8 mouse cellular contexts compared by ENCODE assay signal in genomic region chr1:86415612-86416184, GRCm38 (mm10). TPM values are rescaled to one million over a fixed set of nuclear protein-coding genes. Genes with fewer than 3 reads are reported as not detected.
DNase-seq lines count a peak whose midpoint lies in the region; ATAC-seq and TF ChIP-seq lines count a peak whose summit lies in the region.

No protein-coding gene starts in this region.

- no peaks in the 10 kb centered on the region for H3K9me3 ChIP-seq in hindbrain, postnatal 0 days (ENCODE audit: low read length)
- no peaks in the 10 kb centered on the region for H3K9me3 ChIP-seq in hindbrain, embryonic 10.5 days
- no peaks in the 10 kb centered on the region for H3K9me3 ChIP-seq in CH12.LX (replicated peaks; ENCODE audit: low read length)
- no peaks in the 10 kb centered on the region for H3K9me3 ChIP-seq in liver, postnatal 0 days (ENCODE audit: low read length)

- in situ Hi-C loops in CH12.LX (cut with MboI; ENCODE audit: low pct_ligation_motif_present, low pct_unique_long_range_greater_than_20kb, low sequenced_read_pairs) = no loop called here

- no peak for TF ChIP-seq EP300 in CH12.LX (IDR thresholded peaks at IDR 0.05; ENCODE audit: low read length)
- no peak for TF ChIP-seq EP300 in liver, postnatal 0 days (IDR thresholded peaks at IDR 0.05; ENCODE audit: low read depth)

- TF ChIP-seq POLR2A in CH12.LX (IDR thresholded peaks at IDR 0.05; ENCODE audit: low read depth, low read length) = no peak
- no peak for TF ChIP-seq POLR2A in brain, embryonic 14.5 days (IDR thresholded peaks at IDR 0.05; ENCODE audit: borderline replicate concordance, extremely low read depth, insufficient read depth, insufficient read length, poor library complexity, severe bottlenecking)
- TF ChIP-seq POLR2A in thymus, adult 2 months (IDR thresholded peaks at IDR 0.05; ENCODE audit: control insufficient read depth, extremely low read depth, insufficient read depth, low read length, poor library complexity) = no peak

- H3K9ac ChIP-seq in hindbrain, postnatal 0 days (replicated peaks; ENCODE audit: low read length) = no peak overlapping the region
- H3K9ac ChIP-seq in CH12.LX (ENCODE audit: insufficient read depth, low read depth) = no peak overlapping the region
- H3K9ac ChIP-seq in liver, postnatal 0 days (replicated peaks) = no peak overlapping the region

- dilution Hi-C loops in CH12.LX (cut with MboI; ENCODE audit: extremely low pct_ligation_motif_present, extremely low pct_unique_long_range_greater_than_20kb, low sequenced_read_pairs) = no loop called here

- no peak for TF ChIP-seq RAD21 in CH12.LX (IDR thresholded peaks at IDR 0.05; ENCODE audit: low read depth, low read length)

- H3K4me3 ChIP-seq in hindbrain, postnatal 0 days (ENCODE audit: low read length) = no peak overlapping the region
- no peak overlapping the region for H3K4me3 ChIP-seq in hindbrain, embryonic 10.5 days
- H3K4me3 ChIP-seq in CH12.LX (replicated peaks in 1 of 3; ENCODE audit: low read depth in 2 of 3, low read length in 2 of 3, poor library complexity in 1 of 3) = no peak overlapping the region
- H3K4me3 ChIP-seq in liver, postnatal 0 days (ENCODE audit: low read depth, low read length) = no peak overlapping the region
- no peak overlapping the region for H3K4me3 ChIP-seq in thymus, adult 2 months (ENCODE audit: control insufficient read depth, insufficient read depth, low read length)

- ATAC-seq in hindbrain, postnatal 0 days = no peak
- ATAC-seq in liver, postnatal 0 days = no peak

- H3K27ac ChIP-seq in hindbrain, postnatal 0 days = no peak overlapping the region
- H3K27ac ChIP-seq in hindbrain, embryonic 10.5 days = no peak overlapping the region
- H3K27ac ChIP-seq in CH12.LX (ENCODE audit: insufficient read depth, low read depth) = no peak overlapping the region
- no peak overlapping the region for H3K27ac ChIP-seq in liver, postnatal 0 days (ENCODE audit: low read depth)
- no peak overlapping the region for H3K27ac ChIP-seq in thymus, adult 2 months (ENCODE audit: control insufficient read depth, insufficient read depth, low read length)

- DNase-seq in hindbrain, postnatal 0 days (ENCODE audit: low spot score) = no peak
- no peak for DNase-seq in hindbrain, embryonic 10.5 days (ENCODE audit: low spot score)
- DNase-seq in CH12.LX (ENCODE audit: extremely low read depth) = peak; percentile 39
- DNase-seq in brain, embryonic 14.5 days (ENCODE audit: low read depth) = no peak
- DNase-seq in liver, postnatal 0 days = peak; percentile 59
- DNase-seq in thymus, adult 2 months = peak; percentile 63
- DNase-seq in left cerebral cortex, adult 8-10 months (ENCODE audit: low spot score in 2 of 2) = no peak
- no peak for DNase-seq in layer of hippocampus, adult 9-11 months

- no peaks in the 10 kb centered on the region for H3K27me3 ChIP-seq in hindbrain, postnatal 0 days (ENCODE audit: insufficient read depth, low read length)
- no peaks in the 10 kb centered on the region for H3K27me3 ChIP-seq in hindbrain, embryonic 10.5 days (ENCODE audit: insufficient read depth, poor library complexity, severe bottlenecking)
- no peaks in the 10 kb centered on the region for H3K27me3 ChIP-seq in CH12.LX (replicated peaks)
- no peaks in the 10 kb centered on the region for H3K27me3 ChIP-seq in liver, postnatal 0 days (ENCODE audit: insufficient read depth, low read length)
- H3K27me3 ChIP-seq in thymus, adult 2 months (ENCODE audit: control insufficient read depth, insufficient read depth, low read length) = no peaks in the 10 kb centered on the region

- H3K36me3 ChIP-seq in hindbrain, postnatal 0 days (ENCODE audit: insufficient read depth, low read length) = no peaks in the 10 kb centered on the region
- no peaks in the 10 kb centered on the region for H3K36me3 ChIP-seq in hindbrain, embryonic 10.5 days
- no peaks in the 10 kb centered on the region for H3K36me3 ChIP-seq in CH12.LX (replicated peaks in 1 of 2; ENCODE audit: control insufficient read depth in 1 of 2, insufficient read depth in 1 of 2, low read length in 1 of 2)
- H3K36me3 ChIP-seq in liver, postnatal 0 days (replicated peaks; ENCODE audit: insufficient read depth, low read length) = no peaks in the 10 kb centered on the region
- no peaks in the 10 kb centered on the region for H3K36me3 ChIP-seq in thymus, adult 2 months (ENCODE audit: control insufficient read depth, insufficient read depth, low read length)

- 64% methylated on average over 7 of the region's 7 CpGs for WGBS in hindbrain, postnatal 0 days
- 71% methylated on average over 7 of the region's 7 CpGs for WGBS in hindbrain, embryonic 10.5 days
- WGBS in liver, postnatal 0 days (ENCODE audit: insufficient replicate concordance) = 50% methylated on average over 7 of the region's 7 CpGs
- WGBS in thymus, adult 2 months = 36% methylated on average over 7 of the region's 7 CpGs

- no peaks in the 10 kb centered on the region for H3K79me2 ChIP-seq in CH12.LX (replicated peaks; ENCODE audit: control insufficient read depth, extremely low read depth, insufficient read depth, poor library complexity, severe bottlenecking)

- TF ChIP-seq CTCF in hindbrain, postnatal 0 days (IDR thresholded peaks at IDR 0.05; ENCODE audit: low read depth) = peak; percentile 33; the same call in 1 of the 2 replicates
- TF ChIP-seq CTCF in CH12.LX (conservative IDR thresholded peaks at IDR 0.05 in 1 of 2, IDR thresholded peaks at IDR 0.05 in 1 of 2; ENCODE audit: low read depth in 2 of 2, low read length in 2 of 2) = peak; percentile 28 to 60; a peak in 3 of 4 replicates
- TF ChIP-seq CTCF in brain, embryonic 14.5 days (IDR thresholded peaks at IDR 0.05; ENCODE audit: borderline replicate concordance, extremely low read depth, insufficient read depth, insufficient read length) = peak; percentile 42; the same call in 1 of the 2 replicates
- TF ChIP-seq CTCF in liver, postnatal 0 days (IDR thresholded peaks at IDR 0.05; ENCODE audit: low read depth) = peak; percentile 70
- TF ChIP-seq CTCF in thymus, adult 2 months (IDR thresholded peaks at IDR 0.05; ENCODE audit: borderline replicate concordance, control insufficient read depth, extremely low read depth, insufficient read depth, low read length, poor library complexity) = peak; percentile 61

- no peak overlapping the region for H3K4me2 ChIP-seq in hindbrain, postnatal 0 days (ENCODE audit: low read depth, low read length)
- no peak overlapping the region for H3K4me2 ChIP-seq in CH12.LX (ENCODE audit: insufficient read depth, low read depth, poor library complexity, severe bottlenecking)
- H3K4me2 ChIP-seq in liver, postnatal 0 days (ENCODE audit: low read depth, low read length) = no peak overlapping the region

- H3K4me1 ChIP-seq in hindbrain, postnatal 0 days (ENCODE audit: insufficient read depth, low read length) = no peaks in the 10 kb centered on the region
- H3K4me1 ChIP-seq in hindbrain, embryonic 10.5 days (replicated peaks) = peaks cover 7% of the 10 kb centered on the region
- H3K4me1 ChIP-seq in CH12.LX (ENCODE audit: control insufficient read depth in 1 of 2, insufficient read depth in 2 of 2) = peaks cover 8 to 20% of the 10 kb centered on the region in 2 experiments
- 0 out of 2 replicates have a peak, but pooled peaks cover 4% of the 10 kb centered on the region for H3K4me1 ChIP-seq in liver, postnatal 0 days (ENCODE audit: insufficient read depth)
- peaks cover 27% of the 10 kb centered on the region for H3K4me1 ChIP-seq in thymus, adult 2 months (replicated peaks; ENCODE audit: control insufficient read depth, insufficient read depth, low read length)

TF ChIP-seq in CH12.LX, 34 proteins besides CTCF, POLR2A, EP300 and RAD21:
- TF ChIP-seq MAFK (IDR thresholded peaks at IDR 0.05; ENCODE audit: insufficient replicate concordance, low read length) (no peak), MAZ (IDR thresholded peaks at IDR 0.05; ENCODE audit: low read depth, low read length) (no peak), MEF2A (IDR thresholded peaks at IDR 0.05; ENCODE audit: borderline replicate concordance, low read depth, low read length) (no peak), ZNF384 (IDR thresholded peaks at IDR 0.05; ENCODE audit: low read depth, low read length) (no peak)

RNA-seq across cellular contexts. Expression of gene Nmur1, which starts 10.3 kb away (rescaled TPM):
- 0.16 TPM in 1 of 2 replicates, not detected in the other for total RNA-seq in hindbrain, postnatal 0 days (2014; rRNA removed)
- 0.16 and 0.24 TPM in 2 replicates for polyA plus RNA-seq in hindbrain, postnatal 0 days (2015; fragmentation: Nextera tagmentation; extraction: Ambion mirVana)
- 0.12 TPM in 1 of 2 replicates, not detected in the other for polyA plus RNA-seq in hindbrain, embryonic 10.5 days (2016; fragmentation: Nextera tagmentation; extraction: Ambion mirVana)
- total RNA-seq in CH12.LX (2012; rRNA removed) (0.13 TPM in 1 of 2 replicates, not detected in the other), CH12.LX (2014; rRNA removed) (not detected in 2 replicates)
- 0.16 TPM in 1 of 2 replicates, not detected in the other for polyA plus RNA-seq in CH12.LX (2012; ENCODE audit: insufficient read length, low read depth)
- polyA plus RNA-seq in brain, embryonic 14.5 days (2012; rRNA removed) = 0.09 and 0.11 TPM in 2 replicates
- not detected in 2 replicates for polyA plus RNA-seq in liver, postnatal 0 days (2015; fragmentation: Nextera tagmentation; extraction: Ambion mirVana)
- 0.44 and 0.64 TPM in 2 replicates for polyA plus RNA-seq in thymus, adult 2 months (2012; rRNA removed)
- total RNA-seq in left cerebral cortex, adult 8-10 months (2022) = under 1 TPM in 2 of 4 experiments, not detected in 2; 0.37 to 0.59 TPM

RNA-seq across cellular contexts. Expression of gene Tex44, which starts 10.4 kb away (rescaled TPM):
- total RNA-seq in hindbrain, postnatal 0 days (2014; rRNA removed) = not detected in 2 replicates
- not detected in 2 replicates for polyA plus RNA-seq in hindbrain, postnatal 0 days (2015; fragmentation: Nextera tagmentation; extraction: Ambion mirVana)
- polyA plus RNA-seq in hindbrain, embryonic 10.5 days (2016; fragmentation: Nextera tagmentation; extraction: Ambion mirVana) = not detected in 2 replicates
- not detected in 2 replicates for total RNA-seq in CH12.LX (2012; rRNA removed)
- not detected in 2 replicates for total RNA-seq in CH12.LX (2014; rRNA removed)
- polyA plus RNA-seq in CH12.LX (2012; ENCODE audit: insufficient read length, low read depth) = not detected in 2 replicates
- polyA plus RNA-seq in brain, embryonic 14.5 days (2012; rRNA removed) = not detected in 2 replicates
- not detected in 2 replicates for polyA plus RNA-seq in liver, postnatal 0 days (2015; fragmentation: Nextera tagmentation; extraction: Ambion mirVana)
- polyA plus RNA-seq in thymus, adult 2 months (2012; rRNA removed) = 0.74 and 1.2 TPM in 2 replicates
- total RNA-seq in left cerebral cortex, adult 8-10 months (2022) = not detected

RNA-seq across cellular contexts. Expression of gene Ncl, which starts 56.5 kb away (rescaled TPM):
- 15.1 and 17.2 TPM in 2 replicates for total RNA-seq in hindbrain, postnatal 0 days (2014; rRNA removed)
- 203 and 213 TPM in 2 replicates for polyA plus RNA-seq in hindbrain, postnatal 0 days (2015; fragmentation: Nextera tagmentation; extraction: Ambion mirVana)
- 270 and 478 TPM in 2 replicates for polyA plus RNA-seq in hindbrain, embryonic 10.5 days (2016; fragmentation: Nextera tagmentation; extraction: Ambion mirVana)
- total RNA-seq in CH12.LX (2012; rRNA removed) (359 and 490 TPM in 2 replicates), CH12.LX (2014; rRNA removed) (176 and 184 TPM in 2 replicates)
- polyA plus RNA-seq in CH12.LX (2012; ENCODE audit: insufficient read length, low read depth) = 2,617 and 2,771 TPM in 2 replicates
- polyA plus RNA-seq in brain, embryonic 14.5 days (2012; rRNA removed) = 42.5 and 135 TPM in 2 replicates
- 169 and 175 TPM in 2 replicates for polyA plus RNA-seq in liver, postnatal 0 days (2015; fragmentation: Nextera tagmentation; extraction: Ambion mirVana)
- 17.0 and 21.5 TPM in 2 replicates for polyA plus RNA-seq in thymus, adult 2 months (2012; rRNA removed)
- 100 to 1,000 TPM; 151 to 166 (median 164) TPM for total RNA-seq in left cerebral cortex, adult 8-10 months (2022)

Comparison
In these comparisons a context has a peak if more than half of its experiments do, and no peak if none do; other contexts are left out.
1. DNase-seq: peak in CH12.LX (single experiment), liver, postnatal 0 days (single experiment) and thymus, adult 2 months (single experiment); none in hindbrain, postnatal 0 days (single experiment), hindbrain, embryonic 10.5 days (single experiment), brain, embryonic 14.5 days (single experiment), left cerebral cortex, adult 8-10 months (0 of 2) and layer of hippocampus, adult 9-11 months (single experiment).
2. Peak in every context shown above with its lines, with median percentiles within 50 percentile points of each other: CTCF ChIP-seq.